Mouse (Mus musculus) MEL (cell line): ENCODE results near the gene Pars2. TPM values are rescaled to one million over a fixed set of nuclear protein-coding genes. Genes with fewer than 3 reads are reported as not detected.

ENCODE experiments used
- DNase-seq: peaks from one replicate; pipeline ENCODE4 v3.0.0; 2011; ENCODE audit warnings: low read depth, low spot score
- H3K27ac ChIP-seq: 2 replicates; pipeline ENCODE4 v1.5.1; 2012; ENCODE audit warnings: low read depth, mild to moderate bottlenecking, control low read depth, low read length, moderate library complexity; ENCODE audit not compliant: control insufficient read depth
- H3K27me3 ChIP-seq, 2 experiments: fragments of 150-350 bp in 1 of 2; sonication (generic) in 1 of 2; 2 replicates each; pipeline ENCODE4 v1.6.1; 2012; ENCODE audit warnings: low read length in 2 of 2, mild to moderate bottlenecking in 2 of 2, improper control_type of control experiment in 1 of 2, moderate library complexity in 1 of 2; ENCODE audit not compliant: insufficient read depth in 2 of 2, control insufficient read depth in 1 of 2
- H3K36me3 ChIP-seq, 2 experiments: 2 replicates each; pipeline ENCODE4 v1.6.1; 2012 to 2014; ENCODE audit warnings: low read length in 2 of 2, improper control_type of control experiment in 1 of 2, inconsistent platforms in 1 of 2, mild to moderate bottlenecking in 1 of 2; ENCODE audit not compliant: insufficient read depth in 2 of 2, control insufficient read depth in 1 of 2
- H3K4me1 ChIP-seq, 2 experiments: fragments of 150-350 bp in 1 of 2; sonication (generic) in 1 of 2; 2 replicates each; pipeline ENCODE4 v1.6.1; 2012; ENCODE audit warnings: low read length in 2 of 2, improper control_type of control experiment in 1 of 2, mild to moderate bottlenecking in 1 of 2; ENCODE audit not compliant: insufficient read depth in 2 of 2, control insufficient read depth in 1 of 2
- H3K4me3 ChIP-seq, 2 experiments: fragments of 150-350 bp in 1 of 2; sonication (generic) in 1 of 2; 2 replicates each; pipeline ENCODE4 v1.5.1; 2012; ENCODE audit warnings: low read depth in 2 of 2, low read length in 2 of 2, mild to moderate bottlenecking in 2 of 2, moderate library complexity in 2 of 2, control low read depth in 1 of 2, improper control_type of control experiment in 1 of 2; ENCODE audit not compliant: control insufficient read depth in 1 of 2, insufficient read depth in 1 of 2
- H3K79me2 ChIP-seq: 2 replicates; pipeline ENCODE4 v1.6.1; 2012; ENCODE audit warnings: mild to moderate bottlenecking, low read length, moderate library complexity; ENCODE audit not compliant: control insufficient read depth, poor library complexity, insufficient read depth
- H3K9ac ChIP-seq: 2 replicates; pipeline ENCODE4 v1.6.1; 2012; ENCODE audit warnings: low read depth, mild to moderate bottlenecking, control low read depth, low read length, moderate library complexity; ENCODE audit not compliant: control insufficient read depth, poor library complexity, severe bottlenecking
- H3K9me3 ChIP-seq: fragments of 150-350 bp; sonication (generic); replicated peaks from 2 replicates; pipeline ENCODE4 v1.6.1; 2012; ENCODE audit warnings: mild to moderate bottlenecking, low read length, improper control_type of control experiment, moderate library complexity; ENCODE audit not compliant: insufficient read depth
- BHLHE40 ChIP-seq: IDR thresholded peaks from 2 replicates; pipeline ENCODE4 v1.6.1; 2012; ENCODE audit warnings: low read depth, mild to moderate bottlenecking, inconsistent platforms, low read length, improper control_type of control experiment, borderline replicate concordance
- CTCF ChIP-seq, 3 experiments: IDR thresholded peaks in 2 of 3; conservative IDR thresholded peaks in 1 of 3; 2 replicates each; pipeline ENCODE4 v1.5.1; 2011 to 2012; ENCODE audit warnings: low read length in 3 of 3, low read depth in 2 of 3, mild to moderate bottlenecking in 2 of 3, improper control_type of control experiment in 1 of 3, inconsistent platforms in 1 of 3, mixed read lengths in 1 of 3, moderate library complexity in 1 of 3; ENCODE audit not compliant: control insufficient read depth in 1 of 3, insufficient read depth in 1 of 3, poor library complexity in 1 of 3, severe bottlenecking in 1 of 3
- GATA1 ChIP-seq: IDR thresholded peaks from 2 replicates; pipeline ENCODE4 v1.6.1; 2011; ENCODE audit warnings: low read depth, low read length, improper control_type of control experiment
- HCFC1 ChIP-seq: IDR thresholded peaks from 2 replicates; pipeline ENCODE4 v1.6.1; 2012; ENCODE audit warnings: low read depth, mild to moderate bottlenecking, inconsistent platforms, low read length, improper control_type of control experiment, moderate library complexity
- KAT2A ChIP-seq: conservative IDR thresholded peaks from 2 replicates; pipeline ENCODE4 v1.6.1; 2012; ENCODE audit warnings: low read depth, low read length, improper control_type of control experiment, inconsistent platforms
- MAFK ChIP-seq: IDR thresholded peaks from 2 replicates; pipeline ENCODE4 v1.6.1; 2011; ENCODE audit warnings: low read depth, mild to moderate bottlenecking, low read length, improper control_type of control experiment, borderline replicate concordance
- MAX ChIP-seq: IDR thresholded peaks from 2 replicates; pipeline ENCODE4 v1.6.1; 2011; ENCODE audit warnings: low read length, improper control_type of control experiment
- MEF2A ChIP-seq: IDR thresholded peaks from 2 replicates; pipeline ENCODE4 v1.6.1; 2014; ENCODE audit warnings: low read depth, mild to moderate bottlenecking, inconsistent platforms, low read length, improper control_type of control experiment; ENCODE audit not compliant: poor library complexity, insufficient replicate concordance, severe bottlenecking; ENCODE audit errors: extremely low read depth
- MXI1 ChIP-seq: IDR thresholded peaks from 2 replicates; pipeline ENCODE4 v1.6.1; 2011; ENCODE audit warnings: mild to moderate bottlenecking, low read depth, low read length, improper control_type of control experiment
- POLR2AphosphoS2 ChIP-seq: IDR thresholded peaks from 2 replicates; pipeline ENCODE4 v1.6.1; 2011; ENCODE audit warnings: low read length, improper control_type of control experiment
- POLR2AphosphoS5 ChIP-seq: IDR thresholded peaks from 2 replicates; pipeline ENCODE4 v1.6.1; 2012; ENCODE audit warnings: low read depth, borderline replicate concordance, mild to moderate bottlenecking, inconsistent platforms, low read length, moderate library complexity, mixed read lengths
- RCOR1 ChIP-seq: IDR thresholded peaks from 2 replicates; pipeline ENCODE4 v1.6.1; 2012; ENCODE audit warnings: low read depth, mild to moderate bottlenecking, inconsistent platforms, low read length, improper control_type of control experiment
- SIN3A ChIP-seq: IDR thresholded peaks from 2 replicates; pipeline ENCODE4 v1.6.1; 2012; ENCODE audit warnings: low read length, improper control_type of control experiment, inconsistent platforms
- TAL1 ChIP-seq: IDR thresholded peaks from 2 replicates; pipeline ENCODE4 v1.6.1; 2012; ENCODE audit warnings: mild to moderate bottlenecking, inconsistent platforms, low read length, moderate library complexity, mixed read lengths
- TCF12 ChIP-seq: IDR thresholded peaks from 2 replicates; pipeline ENCODE4 v1.6.1; 2014; ENCODE audit warnings: low read depth, mild to moderate bottlenecking, inconsistent platforms, low read length, improper control_type of control experiment, moderate library complexity
- USF1 ChIP-seq: IDR thresholded peaks from 2 replicates; pipeline ENCODE4 v1.6.1; 2014; ENCODE audit warnings: low read depth, mild to moderate bottlenecking, inconsistent platforms, low read length, improper control_type of control experiment, moderate library complexity
- USF2 ChIP-seq, 2 experiments: IDR thresholded peaks; 2 replicates each; pipeline ENCODE4 v1.6.1; 2011 to 2012; ENCODE audit warnings: improper control_type of control experiment in 2 of 2, low read length in 2 of 2, borderline replicate concordance in 1 of 2, inconsistent platforms in 1 of 2, low read depth in 1 of 2, mild to moderate bottlenecking in 1 of 2; ENCODE audit not compliant: insufficient read depth in 1 of 2
- ZKSCAN1 ChIP-seq: IDR thresholded peaks from 2 replicates; pipeline ENCODE4 v1.6.1; 2012; ENCODE audit warnings: low read depth, mild to moderate bottlenecking, inconsistent platforms, low read length, improper control_type of control experiment, moderate library complexity
- ZMIZ1 ChIP-seq: IDR thresholded peaks from 2 replicates; pipeline ENCODE4 v1.6.1; 2012; ENCODE audit warnings: low read depth, mild to moderate bottlenecking, inconsistent platforms, low read length, improper control_type of control experiment, moderate library complexity
- ZNF384 ChIP-seq: IDR thresholded peaks from 2 replicates; pipeline ENCODE4 v1.6.1; 2012; ENCODE audit warnings: low read depth, mild to moderate bottlenecking, inconsistent platforms, low read length, improper control_type of control experiment
- polyA plus RNA-seq, 2 experiments: library from polyadenylated mRNA; stranded (reverse) in 1 of 2; unstranded in 1 of 2; fragments of >175 nt in 1 of 2; fragments of >200 nt in 1 of 2; gene quantifications; 2 replicates each; pipeline versions ENCODE4 v1.2.1 to v1.2.4; 2012; ENCODE audit warnings: low replicate concordance in 2 of 2, low read depth in 1 of 2; ENCODE audit not compliant: insufficient read length in 2 of 2, insufficient read depth in 1 of 2, missing spikeins in 1 of 2
- total RNA-seq: library from RNA; depleted of rRNA; stranded (reverse); fragments of 300-350 nt; gene quantifications from 2 replicates; pipeline ENCODE4 v1.2.3, GENCODE M21; 2012

Gene Pars2
- total and polyA plus RNA-seq, 3 experiments: 10.9 to 11.3 TPM; not detected in 1

DNA sequence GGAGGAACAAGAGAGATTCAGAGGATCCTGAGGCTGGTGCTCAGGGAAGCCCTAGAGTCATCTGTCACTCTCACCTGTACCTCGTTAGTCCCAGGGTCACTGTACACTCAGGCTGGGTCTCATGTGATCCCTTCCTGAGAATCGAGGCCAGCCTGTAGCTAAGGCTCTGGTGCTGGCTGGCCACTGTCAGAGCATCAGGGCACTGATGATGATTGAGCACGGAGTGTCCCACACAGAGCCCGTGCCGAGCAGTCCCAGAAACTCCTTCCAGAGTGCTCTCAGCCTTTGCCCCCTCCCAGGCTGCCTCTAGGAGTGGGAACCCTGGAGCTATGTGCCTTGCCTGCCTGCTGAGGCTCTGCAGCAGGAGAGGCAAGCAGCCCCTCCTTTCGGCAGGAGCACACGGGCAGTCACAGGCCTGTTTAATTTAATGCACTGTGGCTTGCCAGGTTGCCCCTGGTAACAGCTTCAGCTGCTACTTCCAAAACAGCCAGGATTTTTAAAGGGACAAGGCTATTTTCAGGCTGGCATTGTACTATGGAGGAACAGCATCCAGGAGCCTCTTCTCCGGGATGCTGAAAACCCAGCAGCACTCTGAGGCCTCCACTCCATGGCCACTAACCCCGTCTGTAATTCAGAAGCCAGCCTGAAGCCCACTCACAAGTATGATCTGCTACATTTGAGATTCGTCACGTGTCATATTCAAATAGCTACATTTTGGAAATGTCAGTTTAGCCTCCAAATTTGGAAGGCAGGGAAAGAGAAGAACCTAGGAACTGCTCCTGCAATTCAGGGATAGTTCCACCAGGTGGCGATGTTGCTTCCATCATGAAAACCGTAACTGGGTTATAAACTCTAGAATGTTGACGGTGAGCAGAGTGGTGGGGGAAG, 20.3 kb upstream of the Pars2 start (continued):
- TF ChIP-seq BHLHE40 (no peak), POLR2AphosphoS2 (no peak)

GRCm38 (mm10) chr4:106632313-106632712, 18.6 kb upstream of the Pars2 start:
- no peaks in the 10 kb centered on the region for H3K4me1 ChIP-seq
- no peaks in the 10 kb centered on the region for H3K9me3 ChIP-seq
- H3K27me3 ChIP-seq: peaks cover 10 to 25% of the 10 kb centered on the region in 2 experiments
- no peak for DNase-seq
- no peaks in the 10 kb centered on the region for H3K36me3 ChIP-seq
- H3K4me3 ChIP-seq: no peak overlapping the region
- no peak overlapping the region for H3K27ac ChIP-seq
- H3K9ac ChIP-seq: no peak overlapping the region
- TF ChIP-seq USF1: no peak
- TF ChIP-seq SIN3A: no peak
- no peak for TF ChIP-seq MAX
- no peak for TF ChIP-seq TCF12
- TF ChIP-seq RCOR1: no peak
- TF ChIP-seq CTCF (IDR thresholded peaks at IDR 0.05 in 2 of 3, conservative IDR thresholded peaks at IDR 0.05 in 1 of 3; ENCODE audit: control insufficient read depth in 1 of 3, insufficient read depth in 1 of 3, low read depth in 2 of 3, low read length in 3 of 3, poor library complexity in 1 of 3, severe bottlenecking in 1 of 3): no peak
- no peak for TF ChIP-seq GATA1
- no peak for TF ChIP-seq HCFC1
- no peak for TF ChIP-seq POLR2AphosphoS5
- no peak for TF ChIP-seq MXI1
- TF ChIP-seq ZNF384: no peak
- no peak for TF ChIP-seq MAFK
- no peak for TF ChIP-seq USF2 (IDR thresholded peaks at IDR 0.05; ENCODE audit: borderline replicate concordance in 1 of 2, insufficient read depth in 1 of 2, low read depth in 1 of 2, low read length in 2 of 2)
- no peak for TF ChIP-seq ZKSCAN1
- no peak for TF ChIP-seq TAL1
- TF ChIP-seq KAT2A: no peak
- no peak for TF ChIP-seq BHLHE40
- TF ChIP-seq MEF2A: no peak
- TF ChIP-seq POLR2AphosphoS2: no peak
- no peak for TF ChIP-seq ZMIZ1
- no peaks in the 10 kb centered on the region for H3K79me2 ChIP-seq
